Mouse (Mus musculus): ENCODE measurements around the gene H2-K1.

DNA sequence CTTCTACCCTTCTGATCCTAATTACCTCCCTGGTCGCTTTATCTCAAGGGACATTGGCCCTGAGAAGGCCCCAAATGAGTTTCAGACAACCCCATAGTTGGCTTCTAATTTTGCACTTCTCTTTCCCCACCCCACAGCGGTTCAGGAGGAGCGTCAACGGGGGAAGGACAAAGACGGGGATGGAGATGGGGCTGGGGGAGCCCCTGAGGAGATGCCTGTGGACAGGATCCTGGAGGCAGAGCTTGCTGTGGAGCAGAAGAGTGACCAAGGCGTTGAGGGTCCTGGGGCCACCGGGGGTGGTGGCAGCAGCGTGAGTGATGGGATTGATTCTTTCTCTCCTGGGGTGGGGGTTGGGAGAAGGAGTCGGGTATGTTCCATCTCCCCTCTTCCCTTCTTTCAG, 35.4 kb upstream of the H2-K1 start:
- TF ChIP-seq EP300 (optimal IDR thresholded peaks at IDR 0.05), result no peak
- no peak for TF ChIP-seq CTCF (IDR thresholded peaks at IDR 0.05; ENCODE audit: low read depth)
